Mouse (Mus musculus): ENCODE data around the gene Vkorc1. TPM values are rescaled to one million over a fixed set of nuclear protein-coding genes. Genes with fewer than 3 reads are reported as not detected.
A peak's percentile ranks its signal among the peaks of the same experiment; 100 is the strongest.

The Vkorc1 gene
- total RNA-seq, 2 experiments from 2014 or later: 0.94 to 9.8 TPM

GRCm38 (mm10) chr7:127885951-127886350, 9.5 kb downstream of the Vkorc1 start:
- 0 out of 2 replicates have a peak, but pooled peaks have one; percentile 24 for ATAC-seq (replicated peaks; ENCODE audit: low FRiP score, poor library complexity, severe bottlenecking)

GRCm38 (mm10) chr7:127880431-127880830, 15.0 kb downstream of the Vkorc1 start:
- ATAC-seq (replicated peaks; ENCODE audit: low FRiP score, poor library complexity, severe bottlenecking): no peak

GRCm38 (mm10) chr7:127879301-127879700, 16.1 kb downstream of the Vkorc1 start:
- ATAC-seq (replicated peaks; ENCODE audit: low FRiP score, poor library complexity, severe bottlenecking): no peak

DNA sequence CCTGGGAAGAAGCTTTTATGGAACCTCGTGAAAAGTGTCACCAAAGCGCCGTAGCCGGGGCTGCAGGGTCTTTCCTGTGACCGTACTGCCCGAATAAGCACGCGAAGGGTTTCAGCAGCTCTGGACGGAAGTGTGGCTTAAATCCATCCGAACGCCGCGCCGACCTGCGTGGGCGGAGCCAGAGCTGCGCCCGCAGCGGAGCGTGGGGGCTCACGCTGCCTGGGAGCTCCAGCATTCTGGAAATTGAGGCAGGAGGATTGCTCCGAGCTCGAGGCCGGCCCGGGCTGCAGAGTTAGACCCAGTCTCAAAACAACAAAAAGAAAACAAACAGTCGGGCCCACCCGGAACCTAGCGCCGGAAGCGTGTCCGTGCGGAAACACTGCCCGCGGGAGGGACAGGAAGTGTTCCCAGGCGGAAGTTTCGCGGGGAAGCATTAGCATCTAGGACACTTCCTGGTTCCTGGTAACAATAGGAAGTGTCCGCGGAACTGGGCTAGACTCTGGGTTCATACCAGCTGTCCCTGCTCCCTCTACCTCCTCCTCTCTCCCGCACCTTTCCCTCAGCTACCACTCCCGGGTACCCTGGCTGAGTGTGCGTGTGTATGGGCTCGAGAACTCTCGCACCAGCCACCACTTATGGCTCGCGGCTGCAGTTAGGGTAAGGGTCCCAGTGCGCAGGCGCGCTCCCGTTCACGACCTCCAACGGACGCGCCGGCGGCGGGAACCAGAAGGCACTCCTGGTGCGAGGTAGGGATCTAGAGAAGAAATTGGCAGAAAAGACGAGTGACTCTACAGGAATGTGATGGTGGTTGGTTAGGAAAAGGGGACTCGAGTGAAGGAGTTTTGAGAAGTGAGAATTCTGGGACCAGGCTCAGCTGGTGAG, 18.7 kb downstream of the Vkorc1 start, which contains the start of gene Zfp668:
TSS of gene Zfp668 (minus strand) at position 362 of the 882 bp plus-strand sequence.
- ATAC-seq (replicated peaks; ENCODE audit: low FRiP score, poor library complexity, severe bottlenecking): peak; percentile 86

- peak; percentile 45 for ATAC-seq (replicated peaks; ENCODE audit: low FRiP score, poor library complexity, severe bottlenecking)
Observed at GRCm38 (mm10) chr7:127876041-127876466, 19.4 kb downstream of the Vkorc1 start, which contains the start of gene Zfp646. TSS of gene Zfp646 (plus strand) at chr7:127876221.

DNA sequence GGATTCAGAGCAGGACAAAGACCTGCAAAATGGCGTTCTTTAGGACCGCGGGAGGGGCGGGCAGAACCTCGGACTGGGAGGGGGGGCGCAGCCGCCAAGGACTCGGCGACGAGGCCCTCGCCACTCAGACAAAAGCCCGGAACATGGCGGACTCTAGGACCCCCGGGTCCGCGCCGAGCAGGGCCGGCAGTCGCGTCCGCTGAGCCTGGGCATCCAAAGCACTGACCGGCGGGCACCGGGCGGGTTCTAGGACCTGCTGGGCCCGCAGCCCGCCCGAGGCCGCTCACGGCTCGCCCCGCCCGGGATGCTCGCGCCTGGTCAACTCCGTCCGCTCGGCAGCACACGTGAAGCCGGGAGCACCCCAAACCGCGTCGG, 19.8 kb downstream of the Vkorc1 start:
- peak; percentile 35 for ATAC-seq (replicated peaks; ENCODE audit: low FRiP score, poor library complexity, severe bottlenecking)

GRCm38 (mm10) chr7:127874812-127875626, 20.4 kb downstream of the Vkorc1 start:
- ATAC-seq (replicated peaks; ENCODE audit: low FRiP score, poor library complexity, severe bottlenecking): peak; percentile 30

- ATAC-seq (replicated peaks; ENCODE audit: low FRiP score, poor library complexity, severe bottlenecking): no peak
Observed at GRCm38 (mm10) chr7:127870136-127870821, 25.1 kb downstream of the Vkorc1 start.

GRCm38 (mm10) chr7:127869149-127869810, 26.1 kb downstream of the Vkorc1 start:
- ATAC-seq (replicated peaks; ENCODE audit: low FRiP score, poor library complexity, severe bottlenecking): no peak

DNA sequence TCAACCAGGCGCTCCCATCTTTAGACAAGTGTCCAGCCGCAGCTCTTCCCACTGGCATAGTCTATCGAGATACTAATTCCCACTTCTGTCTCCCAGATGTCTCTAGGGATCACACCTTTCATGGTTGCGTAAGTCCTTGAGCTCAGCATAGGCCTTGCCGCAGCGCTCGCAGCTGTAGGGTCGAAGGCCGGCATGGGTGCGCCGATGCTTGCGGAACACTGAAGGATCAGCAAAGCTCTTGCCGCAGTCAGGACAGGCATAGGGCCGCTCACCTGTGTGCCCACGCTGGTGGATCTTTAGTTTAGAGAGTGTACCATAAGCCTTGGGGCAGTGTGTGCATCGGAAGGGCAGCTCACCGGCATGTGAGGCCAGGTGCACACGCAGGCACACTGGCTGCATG, 27.8 kb downstream of the Vkorc1 start:
- no peak for ATAC-seq (replicated peaks; ENCODE audit: low FRiP score, poor library complexity, severe bottlenecking)

- ATAC-seq (replicated peaks; ENCODE audit: low FRiP score, poor library complexity, severe bottlenecking): no peak
Observed at GRCm38 (mm10) chr7:127866434-127866833, 29.0 kb downstream of the Vkorc1 start.

GRCm38 (mm10) chr7:127858258-127858657, 37.2 kb downstream of the Vkorc1 start:
- ATAC-seq (replicated peaks; ENCODE audit: low FRiP score, poor library complexity, severe bottlenecking): no peak

DNA sequence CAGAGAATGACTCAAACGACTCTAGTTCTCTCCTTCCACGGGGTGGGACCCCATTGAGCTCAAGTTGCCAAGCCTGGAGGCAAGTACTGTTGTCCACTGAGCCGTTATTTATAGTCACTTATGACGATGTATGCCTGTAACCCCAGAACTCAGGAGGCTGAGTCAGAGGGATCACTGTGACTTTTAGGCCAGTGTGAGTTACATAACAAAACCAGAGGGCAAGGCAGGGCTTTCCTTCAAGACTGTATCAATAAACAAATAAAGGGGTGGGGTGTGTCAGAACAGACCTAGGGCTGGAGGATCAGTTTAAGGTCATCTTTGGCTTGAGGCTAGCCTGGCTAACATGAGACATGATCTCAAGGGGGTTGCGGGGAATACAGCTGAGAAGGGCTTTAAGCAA, 44.5 kb downstream of the Vkorc1 start:
- ATAC-seq (replicated peaks; ENCODE audit: low FRiP score, poor library complexity, severe bottlenecking): no peak

- ATAC-seq (replicated peaks; ENCODE audit: low FRiP score, poor library complexity, severe bottlenecking): no peak
Observed at GRCm38 (mm10) chr7:127849973-127850875, 45.2 kb downstream of the Vkorc1 start.

Other genes with a start within 250 kb of the Vkorc1 start
- gene Bcl7c, start 186.7 kb downstream of the Vkorc1 start, total RNA-seq (2015; ENCODE audit: low replicate concordance): 28.8 and 41.3 TPM in 2 replicates
- gene Bcl7c, start 186.7 kb downstream of the Vkorc1 start, total RNA-seq (2017; ENCODE audit: low replicate concordance): 3.8 and 4.3 TPM in 2 replicates
- gene Ctf1, start 182.9 kb downstream of the Vkorc1 start, total RNA-seq (2015; ENCODE audit: low replicate concordance): 0.63 TPM in 1 of 2 replicates, not detected in the other
- not detected in 2 replicates for gene Ctf1, start 182.9 kb downstream of the Vkorc1 start, total RNA-seq (2017; ENCODE audit: low replicate concordance)
- not detected in 2 replicates for gene Ctf2, start 163.5 kb downstream of the Vkorc1 start, total RNA-seq (2015; ENCODE audit: low replicate concordance)
- not detected in 2 replicates for gene Ctf2, start 163.5 kb downstream of the Vkorc1 start, total RNA-seq (2017; ENCODE audit: low replicate concordance)
- gene Fbxl19, start 151.1 kb downstream of the Vkorc1 start, total RNA-seq (2015; ENCODE audit: low replicate concordance): 2.7 and 6.0 TPM in 2 replicates
- 3.1 and 6.2 TPM in 2 replicates for gene Fbxl19, start 151.1 kb downstream of the Vkorc1 start, total RNA-seq (2017; ENCODE audit: low replicate concordance)
- 2.9 and 9.0 TPM in 2 replicates for gene Orai3, start 125.8 kb downstream of the Vkorc1 start, total RNA-seq (2015; ENCODE audit: low replicate concordance)
- gene Orai3, start 125.8 kb downstream of the Vkorc1 start, total RNA-seq (2017; ENCODE audit: low replicate concordance): 5.7 and 9.8 TPM in 2 replicates
- 3.8 and 18.2 TPM in 2 replicates for gene Setd1a, start 118.9 kb downstream of the Vkorc1 start, total RNA-seq (2015; ENCODE audit: low replicate concordance)
- 8.9 and 11.3 TPM in 2 replicates for gene Setd1a, start 118.9 kb downstream of the Vkorc1 start, total RNA-seq (2017; ENCODE audit: low replicate concordance)
- 7.5 TPM in 1 of 2 replicates, not detected in the other for gene Gm49388, start 110.0 kb downstream of the Vkorc1 start, total RNA-seq (2015; ENCODE audit: low replicate concordance)
- gene Gm49388, start 110.0 kb downstream of the Vkorc1 start, total RNA-seq (2017; ENCODE audit: low replicate concordance): 2.0 and 5.3 TPM in 2 replicates
- gene Hsd3b7, start 95.0 kb downstream of the Vkorc1 start, total RNA-seq (2015; ENCODE audit: low replicate concordance): 2.7 and 9.2 TPM in 2 replicates
- 3.8 and 4.3 TPM in 2 replicates for gene Hsd3b7, start 95.0 kb downstream of the Vkorc1 start, total RNA-seq (2017; ENCODE audit: low replicate concordance)
- 9.8 and 24.9 TPM in 2 replicates for gene Stx4a, start 71.3 kb downstream of the Vkorc1 start, total RNA-seq (2015; ENCODE audit: low replicate concordance)
- gene Stx4a, start 71.3 kb downstream of the Vkorc1 start, total RNA-seq (2017; ENCODE audit: low replicate concordance): 17.0 and 17.9 TPM in 2 replicates
- not detected in 2 replicates for gene Stx1b, start 71.1 kb downstream of the Vkorc1 start, total RNA-seq (2015; ENCODE audit: low replicate concordance)
- gene Stx1b, start 71.1 kb downstream of the Vkorc1 start, total RNA-seq (2017; ENCODE audit: low replicate concordance): not detected in 2 replicates
- 6.7 and 11.1 TPM in 2 replicates for gene Zfp646, start 19.4 kb downstream of the Vkorc1 start, total RNA-seq (2015; ENCODE audit: low replicate concordance)
- gene Zfp646, start 19.4 kb downstream of the Vkorc1 start, total RNA-seq (2017; ENCODE audit: low replicate concordance): 14.4 and 15.4 TPM in 2 replicates
- gene Zfp668, start 18.8 kb downstream of the Vkorc1 start, total RNA-seq (2015; ENCODE audit: low replicate concordance): 1.5 and 6.1 TPM in 2 replicates
- gene Zfp668, start 18.8 kb downstream of the Vkorc1 start, total RNA-seq (2017; ENCODE audit: low replicate concordance): 2.3 and 7.4 TPM in 2 replicates
- gene Prss53, start 4.6 kb downstream of the Vkorc1 start, total RNA-seq (2015; ENCODE audit: low replicate concordance): not detected in 2 replicates
- gene Prss53, start 4.6 kb downstream of the Vkorc1 start, total RNA-seq (2017; ENCODE audit: low replicate concordance): not detected in 2 replicates
- gene Gm21974, start 163 bp downstream of the Vkorc1 start, total RNA-seq (2015; ENCODE audit: low replicate concordance): not detected in 2 replicates
- not detected in 2 replicates for gene Gm21974, start 163 bp downstream of the Vkorc1 start, total RNA-seq (2017; ENCODE audit: low replicate concordance)
- gene Bckdk, start 8.5 kb upstream of the Vkorc1 start, total RNA-seq (2015; ENCODE audit: low replicate concordance): 25.1 and 43.8 TPM in 2 replicates
- 12.5 and 12.9 TPM in 2 replicates for gene Bckdk, start 8.5 kb upstream of the Vkorc1 start, total RNA-seq (2017; ENCODE audit: low replicate concordance)
- 3.5 and 4.4 TPM in 2 replicates for gene Kat8, start 16.9 kb upstream of the Vkorc1 start, total RNA-seq (2015; ENCODE audit: low replicate concordance)
- 9.5 and 16.4 TPM in 2 replicates for gene Kat8, start 16.9 kb upstream of the Vkorc1 start, total RNA-seq (2017; ENCODE audit: low replicate concordance)
- gene Prss8, start 34.5 kb upstream of the Vkorc1 start, total RNA-seq (2015; ENCODE audit: low replicate concordance): not detected in 2 replicates
- gene Prss8, start 34.5 kb upstream of the Vkorc1 start, total RNA-seq (2017; ENCODE audit: low replicate concordance): not detected in 2 replicates
- gene Prss36, start 51.1 kb upstream of the Vkorc1 start, total RNA-seq (2015; ENCODE audit: low replicate concordance): not detected in 2 replicates
- gene Prss36, start 51.1 kb upstream of the Vkorc1 start, total RNA-seq (2017; ENCODE audit: low replicate concordance): not detected in 2 replicates
- 59.6 and 159 TPM in 2 replicates for gene Fus, start 71.8 kb upstream of the Vkorc1 start, total RNA-seq (2015; ENCODE audit: low replicate concordance)
- gene Fus, start 71.8 kb upstream of the Vkorc1 start, total RNA-seq (2017; ENCODE audit: low replicate concordance): 19.3 and 43.4 TPM in 2 replicates
- 33.6 and 42.6 TPM in 2 replicates for gene Pycard, start 98.2 kb upstream of the Vkorc1 start, total RNA-seq (2015; ENCODE audit: low replicate concordance)
- gene Pycard, start 98.2 kb upstream of the Vkorc1 start, total RNA-seq (2017; ENCODE audit: low replicate concordance): 3.2 and 3.3 TPM in 2 replicates
- gene Trim72, start 108.3 kb upstream of the Vkorc1 start, total RNA-seq (2015; ENCODE audit: low replicate concordance): not detected in 2 replicates
- gene Trim72, start 108.3 kb upstream of the Vkorc1 start, total RNA-seq (2017; ENCODE audit: low replicate concordance): not detected in 2 replicates
- 44.6 and 47.6 TPM in 2 replicates for gene Itgam, start 167.0 kb upstream of the Vkorc1 start, total RNA-seq (2015; ENCODE audit: low replicate concordance)
- gene Itgam, start 167.0 kb upstream of the Vkorc1 start, total RNA-seq (2017; ENCODE audit: low replicate concordance): 46.6 and 54.4 TPM in 2 replicates
- not detected in 2 replicates for gene Gm49368, start 167.1 kb upstream of the Vkorc1 start, total RNA-seq (2015; ENCODE audit: low replicate concordance)
- not detected in 2 replicates for gene Gm49368, start 167.1 kb upstream of the Vkorc1 start, total RNA-seq (2017; ENCODE audit: low replicate concordance)
- gene Itgax, start 233.9 kb upstream of the Vkorc1 start, total RNA-seq (2015; ENCODE audit: low replicate concordance): 0.21 and 0.38 TPM in 2 replicates
- 1.4 and 1.5 TPM in 2 replicates for gene Itgax, start 233.9 kb upstream of the Vkorc1 start, total RNA-seq (2017; ENCODE audit: low replicate concordance)

All from erythroblast, adult 5-6 weeks (primary cell).